Mouse (Mus musculus) MEL (cell line): Measurements from ENCODE around the gene Aunip.

Source experiments
- CTCF ChIP-seq, 3 experiments: IDR thresholded peaks in 2 of 3; conservative IDR thresholded peaks in 1 of 3; 2 replicates each; pipeline ENCODE4 v1.5.1; 2011 to 2012; ENCODE audit warnings: low read length in 3 of 3, low read depth in 2 of 3, mild to moderate bottlenecking in 2 of 3, improper control_type of control experiment in 1 of 3, inconsistent platforms in 1 of 3, mixed read lengths in 1 of 3, moderate library complexity in 1 of 3; ENCODE audit not compliant: control insufficient read depth in 1 of 3, insufficient read depth in 1 of 3, poor library complexity in 1 of 3, severe bottlenecking in 1 of 3
- USF1 ChIP-seq: IDR thresholded peaks from 2 replicates; pipeline ENCODE4 v1.6.1; 2014; ENCODE audit warnings: low read depth, mild to moderate bottlenecking, inconsistent platforms, low read length, improper control_type of control experiment, moderate library complexity

DNA sequence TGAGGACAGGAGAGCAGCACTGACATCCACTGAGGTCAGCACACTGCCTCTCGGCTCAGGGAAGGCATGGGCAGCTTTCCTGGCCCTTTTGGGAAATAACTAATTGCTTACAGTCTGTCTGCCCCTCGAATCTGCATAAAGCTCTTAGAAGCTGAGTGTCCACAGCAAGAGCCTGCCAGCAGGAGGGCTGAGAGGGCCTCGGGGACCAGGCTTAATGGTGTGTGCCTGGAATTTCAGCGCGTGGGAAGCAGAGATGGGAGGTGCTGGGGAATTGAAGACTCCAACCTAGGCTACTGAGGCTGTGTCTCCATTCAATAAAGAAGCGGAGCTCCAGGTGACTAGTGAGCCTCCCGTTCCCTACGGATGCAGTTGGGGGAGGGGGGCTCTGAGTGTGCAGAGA lies 36.6 kb upstream of the Aunip start:
- TF ChIP-seq USF1 (no peak), CTCF (IDR thresholded peaks at IDR 0.05 in 2 of 3, conservative IDR thresholded peaks at IDR 0.05 in 1 of 3; ENCODE audit: control insufficient read depth in 1 of 3, insufficient read depth in 1 of 3, low read depth in 2 of 3, low read length in 3 of 3, poor library complexity in 1 of 3, severe bottlenecking in 1 of 3) (no peak)
